Mouse (Mus musculus) liver, adult 2 months (tissue): ENCODE measurements at regions not wholly inside any gene's neighbourhood (a gene's known extent, or its start where the extent isn't known, plus 50 kb on each side); places are given as distances from the start of the nearest gene placed in this dataset.

Source experiments
- DNase-seq: peaks from one replicate; pipeline ENCODE4 v3.0.0-alpha.2; 2011; ENCODE audit warnings: low read depth, low spot score; ENCODE audit errors: extremely low read depth
- H3K27ac ChIP-seq: fragments of 200-500 bp; replicated peaks from 2 replicates; pipeline ENCODE4 v1.5.1; 2012; ENCODE audit warnings: low read depth, mild to moderate bottlenecking, control low read depth, inconsistent platforms, low read length; ENCODE audit not compliant: insufficient read depth
- H3K27me3 ChIP-seq: fragments of 200-500 bp; 2 replicates; pipeline ENCODE4 v1.6.1; 2012; ENCODE audit warnings: mild to moderate bottlenecking, moderate library complexity, low read length, inconsistent platforms; ENCODE audit not compliant: control insufficient read depth, insufficient read depth
- H3K36me3 ChIP-seq: fragments of 200-500 bp; 2 replicates; pipeline ENCODE4 v1.6.1; 2012; ENCODE audit warnings: low read length, inconsistent platforms; ENCODE audit not compliant: control insufficient read depth, insufficient read depth
- H3K4me1 ChIP-seq: fragments of 200-500 bp; 2 replicates; pipeline ENCODE4 v1.6.1; 2011; ENCODE audit warnings: low read length; ENCODE audit not compliant: control insufficient read depth, insufficient read depth
- H3K4me3 ChIP-seq: fragments of 200-500 bp; 2 replicates; pipeline ENCODE4 v1.5.1; 2011; ENCODE audit warnings: low read depth, mild to moderate bottlenecking, control low read depth, low read length, moderate library complexity; ENCODE audit not compliant: insufficient read depth
- H3K79me2 ChIP-seq: fragments of 200-500 bp; 2 replicates; pipeline ENCODE4 v1.6.1; 2012; ENCODE audit warnings: inconsistent platforms, mild to moderate bottlenecking, low read length, moderate library complexity; ENCODE audit not compliant: control insufficient read depth, insufficient read depth
- H3K9ac ChIP-seq: fragments of 200-500 bp; 2 replicates; pipeline ENCODE4 v1.6.1; 2012; ENCODE audit warnings: low read depth, mild to moderate bottlenecking, control low read depth, inconsistent platforms, low read length
- CTCF ChIP-seq: fragments of 200-500 bp; IDR thresholded peaks from 2 replicates; pipeline ENCODE4 v1.5.1; 2011; ENCODE audit warnings: low read depth, low read length, control low read depth
- POLR2A ChIP-seq: fragments of 200-500 bp; IDR thresholded peaks from 2 replicates; pipeline ENCODE4 v1.6.1; 2011; ENCODE audit warnings: low read length, control low read depth; ENCODE audit not compliant: insufficient read depth; ENCODE audit errors: extremely low read depth
- WGBS: fragments of 180-500 bp; shearing (Covaris S2); methylation state at CpG from one replicate; pipeline ENCODE4 v1.1.7; 2018; 5-methylcytosine and 5-hydroxymethylcytosine counted together

DNA sequence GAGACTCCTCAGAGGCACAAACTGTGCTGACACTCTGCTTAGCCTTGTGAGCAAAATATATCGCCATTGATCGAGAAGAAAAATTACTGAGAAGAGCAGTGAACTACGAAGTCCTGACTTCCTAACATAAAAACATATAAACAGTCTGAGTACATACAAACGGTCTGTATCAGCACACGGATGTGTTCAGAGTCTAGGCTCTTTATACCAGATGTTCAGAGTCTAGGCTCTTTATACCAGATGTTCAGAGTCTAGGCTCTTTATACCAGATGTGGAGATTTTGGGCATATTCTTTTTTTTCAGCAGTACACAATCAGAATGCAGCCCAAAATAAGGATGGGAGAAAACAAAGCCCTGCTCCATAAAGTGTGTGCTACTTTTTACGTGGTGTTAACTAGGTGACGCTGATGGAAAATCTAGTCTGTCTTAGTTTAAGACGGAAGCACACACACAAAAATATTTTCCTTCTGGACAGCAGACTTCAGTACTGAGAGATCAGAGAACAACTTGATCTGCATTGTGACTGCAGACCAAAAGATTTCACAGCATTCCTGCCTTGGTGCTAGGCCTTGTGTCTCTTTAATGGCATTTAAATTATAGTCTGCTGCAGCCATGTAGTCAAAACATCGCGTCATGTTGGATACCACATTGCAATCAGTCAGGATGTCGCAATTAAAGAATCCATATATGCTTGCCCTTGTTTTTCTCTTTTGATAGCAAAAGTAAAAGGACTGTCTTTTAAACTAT lies 233.6 kb downstream of the Ptprc start:
- H3K4me3 ChIP-seq, result no peak overlapping the region
- TF ChIP-seq POLR2A (no peak), CTCF (no peak)
- 91% methylated on average over 11 of the region's 11 CpGs for WGBS

GRCm38 (mm10) chr1:137935746-137936145 lies 239.8 kb downstream of the Ptprc start:
- 85% methylated on average over 4 of the region's 4 CpGs for WGBS
- H3K9ac ChIP-seq, result no peak overlapping the region
- no peak overlapping the region for H3K27ac ChIP-seq
- TF ChIP-seq CTCF (no peak), POLR2A (no peak)
- no peaks in the 10 kb centered on the region for H3K36me3 ChIP-seq
- DNase-seq, result no peak
- H3K79me2 ChIP-seq, result no peaks in the 10 kb centered on the region
- H3K4me1 ChIP-seq, result no peaks in the 10 kb centered on the region
- no peak overlapping the region for H3K4me3 ChIP-seq
- no peaks in the 10 kb centered on the region for H3K27me3 ChIP-seq

More for the DNA sequence above, 233.6 kb downstream of the Ptprc start:
- Histone ChIP-seq H3K9ac (no peak overlapping the region), H3K36me3 (no peaks in the 10 kb centered on the region), H3K79me2 (no peaks in the 10 kb centered on the region), H3K27me3 (no peaks in the 10 kb centered on the region), H3K4me1 (no peaks in the 10 kb centered on the region), H3K27ac (no peak overlapping the region)
- no peak for DNase-seq

DNA sequence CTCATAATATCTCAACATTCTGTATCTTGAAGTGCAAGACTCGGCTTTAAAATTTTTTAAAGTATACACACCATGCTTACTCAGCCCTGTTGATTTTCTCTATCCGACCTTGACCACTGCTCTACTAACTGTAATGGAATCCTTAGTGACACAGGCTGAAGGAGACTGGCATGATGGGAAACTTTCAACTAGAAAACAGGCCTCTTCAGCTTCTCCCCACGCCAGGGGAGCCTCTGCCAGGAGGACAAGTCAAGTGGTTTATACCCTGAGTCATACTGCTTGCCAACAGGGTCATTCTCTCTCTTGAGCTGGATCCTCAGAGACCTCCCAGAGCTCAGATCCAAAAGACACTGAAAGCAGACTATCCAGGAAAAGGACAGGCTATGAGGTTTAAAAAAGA lies 245.7 kb downstream of the Ptprc start:
- Histone ChIP-seq H3K79me2 (no peaks in the 10 kb centered on the region), H3K27me3 (no peaks in the 10 kb centered on the region), H3K36me3 (no peaks in the 10 kb centered on the region), H3K4me1 (no peaks in the 10 kb centered on the region), H3K27ac (no peak overlapping the region), H3K9ac (no peak overlapping the region), H3K4me3 (no peak overlapping the region)
- TF ChIP-seq CTCF (no peak), POLR2A (no peak)
- WGBS, result 74% methylated on average over 3 of the region's 3 CpGs
- DNase-seq, result no peak

DNA sequence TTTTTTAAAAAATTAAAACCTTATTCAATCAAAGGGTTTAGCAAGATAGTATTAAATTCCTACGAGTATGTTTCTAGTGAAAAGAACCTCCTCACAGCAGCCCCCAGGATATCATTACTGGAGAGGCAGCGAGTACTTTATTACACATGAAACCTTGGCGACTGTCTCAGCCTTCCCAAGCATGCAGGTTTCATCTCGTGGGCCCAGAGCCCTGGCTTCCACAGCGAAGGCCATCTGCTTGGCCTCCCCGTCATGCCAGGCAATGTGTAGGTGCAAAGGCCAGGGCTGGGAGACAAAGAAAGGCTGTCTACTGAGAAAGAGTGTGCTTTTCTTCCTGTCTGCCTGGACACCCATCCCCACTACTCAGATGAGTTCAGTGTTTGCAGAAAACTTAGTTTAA lies 247.0 kb downstream of the Ptprc start:
- DNase-seq, result no peak
- H3K4me3 ChIP-seq, result no peak overlapping the region

DNA sequence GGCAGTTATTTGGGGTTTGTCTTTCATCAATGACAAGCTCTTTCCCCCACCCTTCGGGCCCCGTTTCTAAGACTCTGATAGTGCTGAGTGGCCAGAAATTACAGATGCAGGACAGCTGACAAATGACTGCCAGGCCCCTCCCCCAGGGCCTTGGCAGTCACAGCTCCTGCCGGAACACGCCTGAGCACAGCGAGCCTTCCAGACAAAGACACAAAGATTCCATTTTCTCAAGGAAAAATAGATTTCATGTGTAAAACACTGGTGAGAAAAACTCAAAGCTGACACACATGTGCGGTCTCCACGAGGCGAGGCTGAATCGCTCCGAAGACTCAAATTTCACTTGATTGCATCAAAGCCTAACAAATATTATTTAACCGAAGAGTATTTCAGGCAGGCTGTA lies 247.6 kb downstream of the Ptprc start:
- H3K9ac ChIP-seq, result no peak overlapping the region
- no peaks in the 10 kb centered on the region for H3K4me1 ChIP-seq
- no peak for TF ChIP-seq POLR2A
- no peak for TF ChIP-seq CTCF
- no peak for DNase-seq
- H3K27me3 ChIP-seq, result no peaks in the 10 kb centered on the region
- H3K36me3 ChIP-seq, result no peaks in the 10 kb centered on the region
- no peak overlapping the region for H3K4me3 ChIP-seq
- 69% methylated on average over 11 of the region's 11 CpGs for WGBS
- H3K79me2 ChIP-seq, result no peaks in the 10 kb centered on the region
- no peak overlapping the region for H3K27ac ChIP-seq

More for the DNA sequence above, 247.0 kb downstream of the Ptprc start:
- H3K27ac ChIP-seq, result no peak overlapping the region
- no peaks in the 10 kb centered on the region for H3K4me1 ChIP-seq
- no peaks in the 10 kb centered on the region for H3K36me3 ChIP-seq
- WGBS, result 76% methylated on average over 6 of the region's 6 CpGs
- no peaks in the 10 kb centered on the region for H3K79me2 ChIP-seq
- H3K9ac ChIP-seq, result no peak overlapping the region
- no peak for TF ChIP-seq POLR2A
- TF ChIP-seq CTCF, result no peak
- H3K27me3 ChIP-seq, result no peaks in the 10 kb centered on the region

- no peak for DNase-seq
- Histone ChIP-seq H3K79me2 (no peaks in the 10 kb centered on the region), H3K9ac (no peak overlapping the region), H3K27me3 (no peaks in the 10 kb centered on the region), H3K27ac (no peak overlapping the region), H3K36me3 (no peaks in the 10 kb centered on the region), H3K4me1 (no peaks in the 10 kb centered on the region), H3K4me3 (no peak overlapping the region)
- 78% methylated on average over 4 of the region's 4 CpGs for WGBS
- TF ChIP-seq CTCF (no peak), POLR2A (no peak)
Observed at GRCm38 (mm10) chr1:137926326-137926725, 249.2 kb downstream of the Ptprc start.
